Mouse (Mus musculus): ENCODE results near the gene Carmil3.
A peak's percentile ranks its signal among the peaks of the same experiment; 100 is the strongest.

Gene Carmil3

GRCm38 (mm10) chr14:55490361-55491201 lies at the start of gene Carmil3:
Gene Carmil3, plus strand, starts transcription at chr14:55490651.
- DNase-seq (ENCODE audit: low spot score in 2 of 2): peak; percentile 82 to 85

GRCm38 (mm10) chr14:55457693-55458092 lies 32.8 kb upstream of the Carmil3 start:
- DNase-seq (ENCODE audit: low spot score in 2 of 2): no peak

GRCm38 (mm10) chr14:55458273-55458672 lies 32.2 kb upstream of the Carmil3 start:
- DNase-seq (ENCODE audit: low spot score in 2 of 2): peak; percentile 61 to 62

- no peak for DNase-seq (ENCODE audit: low spot score in 2 of 2)
These were observed 31.7 kb upstream of the Carmil3 start for GRCm38 (mm10) chr14:55458761-55459160.

- DNase-seq (ENCODE audit: low spot score in 2 of 2): no peak
These were observed 30.7 kb upstream of the Carmil3 start for GRCm38 (mm10) chr14:55459796-55460195.

- DNase-seq (ENCODE audit: low spot score in 2 of 2): peak; percentile 30 to 45
These were observed 30.2 kb upstream of the Carmil3 start for GRCm38 (mm10) chr14:55460297-55460696.

- no peak for DNase-seq (ENCODE audit: low spot score in 2 of 2)
These were observed 28.7 kb upstream of the Carmil3 start for GRCm38 (mm10) chr14:55461757-55462156.

GRCm38 (mm10) chr14:55466481-55466880 lies 24.0 kb upstream of the Carmil3 start:
- no peak for DNase-seq (ENCODE audit: low spot score in 2 of 2)

GRCm38 (mm10) chr14:55467108-55467507 lies 23.3 kb upstream of the Carmil3 start:
- DNase-seq (ENCODE audit: low spot score in 2 of 2): no peak

GRCm38 (mm10) chr14:55468301-55468741 lies 22.1 kb upstream of the Carmil3 start:
- no peak for DNase-seq (ENCODE audit: low spot score in 2 of 2)

GRCm38 (mm10) chr14:55469041-55469440 lies 21.4 kb upstream of the Carmil3 start:
- DNase-seq (ENCODE audit: low spot score in 2 of 2): no peak

- no peak for DNase-seq (ENCODE audit: low spot score in 2 of 2)
These were observed 20.6 kb upstream of the Carmil3 start for GRCm38 (mm10) chr14:55469821-55470220.

GRCm38 (mm10) chr14:55470806-55471205 lies 19.6 kb upstream of the Carmil3 start:
- no peak for DNase-seq (ENCODE audit: low spot score in 2 of 2)

GRCm38 (mm10) chr14:55475654-55476053 lies 14.8 kb upstream of the Carmil3 start:
- DNase-seq (ENCODE audit: low spot score in 2 of 2): no peak

- no peak for DNase-seq (ENCODE audit: low spot score in 2 of 2)
These were observed 13.0 kb upstream of the Carmil3 start for GRCm38 (mm10) chr14:55477421-55477820.

- no peak for DNase-seq (ENCODE audit: low spot score in 2 of 2)
These were observed 12.6 kb upstream of the Carmil3 start for GRCm38 (mm10) chr14:55477829-55478228.

- DNase-seq (ENCODE audit: low spot score in 2 of 2): peak; percentile 76 to 78
These were observed 11.5 kb upstream of the Carmil3 start, which contains the start of gene Dhrs4 for GRCm38 (mm10) chr14:55478651-55479599. Gene Dhrs4, plus strand, starts transcription at chr14:55478758.

GRCm38 (mm10) chr14:55479629-55480028 lies 10.8 kb upstream of the Carmil3 start:
- DNase-seq (ENCODE audit: low spot score in 2 of 2): no peak

- DNase-seq (ENCODE audit: low spot score in 2 of 2): no peak
These were observed 5.9 kb upstream of the Carmil3 start for GRCm38 (mm10) chr14:55484430-55485085.

GRCm38 (mm10) chr14:55486836-55487235 lies 3.6 kb upstream of the Carmil3 start:
- DNase-seq (ENCODE audit: low spot score in 2 of 2): no peak

GRCm38 (mm10) chr14:55491291-55491833 lies 911 bp downstream of the Carmil3 start:
- peak; percentile 52 to 62 for DNase-seq (ENCODE audit: low spot score in 2 of 2)

All from frontal cortex, postnatal 36 days (tissue).